Mouse (Mus musculus) monocyte, adult 2 months (primary cell): ENCODE measurements around the gene Arhgef17.

Experiments
- DNase-seq, 2 experiments: peaks; one replicate each; pipeline ENCODE4 v3.0.0; 2022; ENCODE audit warnings: low spot score in 2 of 2, low read depth in 1 of 2

Gene Arhgef17

GRCm38 (mm10) chr7:100931926-100932480 lies at the start of gene Arhgef17:
TSS of gene Arhgef17 (minus strand) at chr7:100932107.
- DNase-seq, result no peak

GRCm38 (mm10) chr7:100979175-100979574 lies 47.3 kb upstream of the Arhgef17 start:
- no peak for DNase-seq

- no peak for DNase-seq
These were observed 46.3 kb upstream of the Arhgef17 start for GRCm38 (mm10) chr7:100978171-100978570.

GRCm38 (mm10) chr7:100974135-100974903 lies 42.4 kb upstream of the Arhgef17 start, which contains the start of gene P2ry6:
TSS of gene P2ry6 (minus strand) at chr7:100974649.
- no peak for DNase-seq

- DNase-seq, result no peak
These were observed 41.0 kb upstream of the Arhgef17 start for GRCm38 (mm10) chr7:100972875-100973274.

- no peak for DNase-seq
These were observed 37.2 kb upstream of the Arhgef17 start for GRCm38 (mm10) chr7:100968874-100969659.

GRCm38 (mm10) chr7:100968376-100968775 lies 36.5 kb upstream of the Arhgef17 start:
- no peak for DNase-seq

- no peak for DNase-seq
These were observed 35.9 kb upstream of the Arhgef17 start for GRCm38 (mm10) chr7:100967850-100968249.

GRCm38 (mm10) chr7:100966014-100966413 lies 34.1 kb upstream of the Arhgef17 start:
- no peak for DNase-seq

- no peak for DNase-seq
These were observed 33.2 kb upstream of the Arhgef17 start for GRCm38 (mm10) chr7:100965079-100965478.

GRCm38 (mm10) chr7:100964242-100964641 lies 32.3 kb upstream of the Arhgef17 start:
- DNase-seq, result peak; percentile 69 to 73

- DNase-seq, result no peak
These were observed 31.5 kb upstream of the Arhgef17 start for GRCm38 (mm10) chr7:100963381-100963780.

GRCm38 (mm10) chr7:100961146-100961545 lies 29.2 kb upstream of the Arhgef17 start:
- peak in 1 of 2 experiments; percentile 39 for DNase-seq

- DNase-seq, result no peak
These were observed 28.6 kb upstream of the Arhgef17 start for GRCm38 (mm10) chr7:100960462-100960861.

- no peak for DNase-seq
These were observed 26.5 kb upstream of the Arhgef17 start for GRCm38 (mm10) chr7:100958426-100958825.

GRCm38 (mm10) chr7:100952686-100953085 lies 20.8 kb upstream of the Arhgef17 start:
- DNase-seq, result no peak

GRCm38 (mm10) chr7:100951903-100952302 lies 20.0 kb upstream of the Arhgef17 start:
- DNase-seq, result no peak

- peak; percentile 73 to 74 for DNase-seq
These were observed 18.6 kb upstream of the Arhgef17 start for GRCm38 (mm10) chr7:100950481-100951010.

- no peak for DNase-seq
These were observed 18.1 kb upstream of the Arhgef17 start for GRCm38 (mm10) chr7:100950031-100950430.

- DNase-seq, result no peak
These were observed 12.8 kb upstream of the Arhgef17 start for GRCm38 (mm10) chr7:100944738-100945137.

GRCm38 (mm10) chr7:100944306-100944705 lies 12.4 kb upstream of the Arhgef17 start:
- peak; percentile 50 to 54 for DNase-seq
